Mouse (Mus musculus) midbrain, embryonic 11.5 days (tissue): Measurements from ENCODE around the gene Tex16. TPM values are rescaled to one million over a fixed set of nuclear protein-coding genes. Genes with fewer than 3 reads are reported as not detected.

Source experiments
- ATAC-seq: fragments of 200-750 bp; cut with Nextera tagmentation; 2 replicates; pipeline ENCODE4 v1.8.0; 2017; ENCODE audit warnings: moderate TSS enrichment, moderate library complexity; ENCODE audit not compliant: low FRiP score
- DNase-seq: peaks from one replicate; pipeline ENCODE4 v3.0.0; 2015; ENCODE audit warnings: low spot score; ENCODE audit errors: missing footprints
- H3K27ac ChIP-seq: fragments of 300-500 bp; sonication (generic); 2 replicates; pipeline ENCODE4 v1.5.1; 2014; ENCODE audit warnings: low read depth, low read length
- H3K27me3 ChIP-seq: fragments of 300-500 bp; sonication (generic); 2 replicates; pipeline ENCODE4 v1.6.1; 2014; ENCODE audit warnings: mild to moderate bottlenecking, low read length, moderate library complexity, mixed read lengths; ENCODE audit not compliant: control insufficient read depth, insufficient read depth
- H3K36me3 ChIP-seq: fragments of 300-500 bp; sonication (generic); 2 replicates; pipeline ENCODE4 v1.6.1; 2014; ENCODE audit warnings: mild to moderate bottlenecking, low read length, moderate library complexity, mixed read lengths; ENCODE audit not compliant: control insufficient read depth, insufficient read depth
- H3K4me1 ChIP-seq: fragments of 300-500 bp; sonication (generic); 2 replicates; pipeline ENCODE4 v1.6.1; 2014; ENCODE audit warnings: low read length; ENCODE audit not compliant: control insufficient read depth, insufficient read depth
- H3K4me2 ChIP-seq: fragments of 300-500 bp; sonication (generic); 2 replicates; pipeline ENCODE4 v1.6.1; 2014; ENCODE audit warnings: mild to moderate bottlenecking, moderate library complexity
- H3K4me3 ChIP-seq: fragments of 300-500 bp; sonication (generic); 2 replicates; pipeline ENCODE4 v1.5.1; 2014; ENCODE audit warnings: low read depth, low read length
- H3K9ac ChIP-seq: fragments of 300-500 bp; sonication (generic); 2 replicates; pipeline ENCODE4 v1.6.1; 2014; ENCODE audit warnings: low read length
- H3K9me3 ChIP-seq: fragments of 300-500 bp; sonication (generic); 2 replicates; pipeline ENCODE4 v1.6.1; 2016; ENCODE audit warnings: low read length; ENCODE audit not compliant: control insufficient read depth
- WGBS: fragments of 180-500 bp; shearing (Covaris S2); extraction: QIAGEN DNeasy Blood & Tissue Kit; methylation state at CpG from one replicate; pipeline ENCODE4 v1.1.7; 2014; 5-methylcytosine and 5-hydroxymethylcytosine counted together
- polyA plus RNA-seq: library from polyadenylated mRNA; unstranded; fragments of >200 nt; fragmentation: Nextera tagmentation; extraction: Ambion mirVana; gene quantifications from 2 replicates; pipeline ENCODE4 v1.2.1, GENCODE M21; 2014

Tex16 gene
- polyA plus RNA-seq, result 0.46 and 1.2 TPM in 2 replicates

GRCm38 (mm10) chrX:112010707-112011106 lies at the start of gene Tex16:
Gene Tex16, plus strand, starts transcription at chrX:112011007.
- no peaks in the 10 kb centered on the region for H3K27me3 ChIP-seq
- DNase-seq, result no peak
- H3K9ac ChIP-seq, result no peak within 1 kb of the TSS
- no peak within 1 kb of the TSS for H3K27ac ChIP-seq
- H3K4me2 ChIP-seq, result no peak within 1 kb of the TSS
- no peaks in the 10 kb centered on the region for H3K9me3 ChIP-seq
- no peaks in the 10 kb centered on the region for H3K36me3 ChIP-seq
- no peaks in the 10 kb centered on the region for H3K4me1 ChIP-seq
- no peak for ATAC-seq
- no peak within 1 kb of the TSS for H3K4me3 ChIP-seq

DNA sequence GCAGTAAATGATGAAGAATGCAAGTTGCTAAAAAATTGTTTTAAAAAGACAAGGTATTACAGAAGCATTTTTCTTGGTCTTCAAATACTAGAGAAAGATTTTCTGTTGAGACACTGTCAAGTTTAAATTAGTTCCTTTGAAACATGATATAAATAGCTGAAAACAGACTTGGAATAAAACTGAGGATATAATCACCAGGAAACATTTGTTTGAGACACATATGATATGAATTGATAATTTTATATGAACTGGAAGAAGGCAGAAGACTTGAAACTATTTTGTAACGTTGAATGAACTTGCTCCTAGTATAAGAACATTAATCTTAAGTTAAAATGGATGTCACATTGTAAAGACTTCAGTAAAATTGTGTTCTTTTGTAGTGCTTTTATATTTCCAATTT lies 11.1 kb upstream of the Tex16 start:
- no peak for DNase-seq
- Histone ChIP-seq H3K9ac (no peak overlapping the region), H3K36me3 (no peaks in the 10 kb centered on the region), H3K9me3 (no peaks in the 10 kb centered on the region), H3K27ac (no peak overlapping the region), H3K4me3 (no peak overlapping the region), H3K27me3 (no peaks in the 10 kb centered on the region), H3K4me1 (no peaks in the 10 kb centered on the region), H3K4me2 (no peak overlapping the region)
- no peak for ATAC-seq
- WGBS, result 48% methylated on average over 1 of the region's 1 CpGs

Other genes starting within 250 kb of the Tex16 start
- 0.57 and 0.85 TPM in 2 replicates for gene Gm45194, start 119.6 kb upstream of the Tex16 start, polyA plus RNA-seq
- gene 4933403O08Rik, start 228.0 kb downstream of the Tex16 start, polyA plus RNA-seq, result 0.18 TPM in 1 of 2 replicates, not detected in the other